Mouse (Mus musculus) small intestine, adult 2 months (tissue): ENCODE data around the gene Lcn2.

Experiments used
- CTCF ChIP-seq: fragments of 200-500 bp; IDR thresholded peaks from 2 replicates; pipeline ENCODE4 v1.5.1; 2012; ENCODE audit warnings: low read depth, mild to moderate bottlenecking, control low read depth, inconsistent platforms, low read length, moderate library complexity, mixed read lengths; ENCODE audit not compliant: insufficient replicate concordance, insufficient read length; ENCODE audit errors: extremely low read depth
- POLR2A ChIP-seq: fragments of 200-500 bp; IDR thresholded peaks from 2 replicates; pipeline ENCODE4 v1.6.1; 2012; ENCODE audit warnings: low read depth, mild to moderate bottlenecking, control low read depth, inconsistent platforms, low read length, moderate library complexity

GRCm38 (mm10) chr2:32364121-32364520 is 23.9 kb downstream of the Lcn2 start:
- TF ChIP-seq POLR2A (no peak), CTCF (no peak)
